Mouse (Mus musculus): ENCODE results near the gene Rom1. TPM values are rescaled to one million over a fixed set of nuclear protein-coding genes. Genes with fewer than 3 reads are reported as not detected.

The Rom1 gene
- total and polyA plus RNA-seq, 2 experiments from 2014 or later = 2.7 to 6.3 TPM

DNA sequence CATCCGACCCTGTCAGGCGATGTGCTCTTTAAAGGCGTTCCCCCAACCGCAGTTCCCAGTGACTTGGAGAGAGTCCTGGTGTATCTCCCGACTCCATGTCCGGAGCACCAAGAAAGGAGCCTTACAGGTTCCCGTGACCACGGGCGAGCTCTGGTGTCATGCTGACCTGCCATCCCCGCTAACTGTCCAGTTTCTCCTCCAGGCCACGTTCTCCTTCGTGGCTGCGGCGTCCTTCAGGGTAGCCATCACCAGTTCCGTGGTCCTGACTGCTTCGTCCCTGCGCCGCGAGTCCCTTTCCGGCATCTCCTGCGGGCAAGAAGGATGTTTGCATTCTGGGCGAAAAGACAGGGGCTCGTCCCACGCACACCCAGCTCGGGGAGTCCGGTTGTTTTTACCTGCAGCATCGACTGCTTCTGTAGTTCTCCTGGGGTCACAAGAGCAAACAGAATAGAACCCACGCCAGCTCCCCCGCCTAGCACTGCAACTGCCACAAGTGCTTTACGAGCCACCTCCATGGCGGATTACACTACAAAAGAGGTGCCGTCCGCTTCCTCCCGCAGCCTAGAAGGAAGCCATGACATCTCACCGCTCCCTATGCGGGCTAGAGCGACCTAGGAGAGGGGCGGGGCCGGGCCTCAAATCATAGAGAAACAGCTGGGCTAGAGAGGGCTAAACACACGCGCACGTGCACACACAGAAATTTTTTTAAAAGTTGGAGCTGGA lies 48.7 kb downstream of the Rom1 start, which contains the start of gene Uqcc3:
TSS of gene Uqcc3 (minus strand) at position 613 of the 723 bp plus-strand sequence.
- WGBS = under 1% methylated on average over 42 of the region's 42 CpGs
- peak; percentile 96 for ATAC-seq (ENCODE audit: low FRiP score)

More for the DNA sequence above, 48.7 kb downstream of the Rom1 start, which contains the start of gene Uqcc3:
- H3K36me3 ChIP-seq (ENCODE audit: insufficient read depth, low read length) = peaks cover 8% of the 10 kb centered on the region; the same call in 1 of the 2 replicates
- H3K27ac ChIP-seq (ENCODE audit: low read depth, low read length) = peak within 1 kb of the TSS; percentile 83
- peak; percentile 94 for DNase-seq (ENCODE audit: low spot score)
- no peaks in the 10 kb centered on the region for H3K4me1 ChIP-seq (ENCODE audit: insufficient read depth, low read length)
- peak within 1 kb of the TSS; percentile 67 for H3K4me3 ChIP-seq (ENCODE audit: low read depth, low read length)
- peak within 1 kb of the TSS; percentile 79 for H3K9ac ChIP-seq (replicated peaks; ENCODE audit: low read length, poor library complexity, severe bottlenecking)
- H3K4me2 ChIP-seq (ENCODE audit: low read depth, low read length, poor library complexity, severe bottlenecking) = peak within 1 kb of the TSS; percentile 74
- no peak for TF ChIP-seq CTCF (IDR thresholded peaks at IDR 0.05)
- H3K9me3 ChIP-seq (ENCODE audit: low read length) = no peaks in the 10 kb centered on the region
- H3K27me3 ChIP-seq (ENCODE audit: insufficient read depth, low read length) = no peaks in the 10 kb centered on the region

Small RNAs within 50 kb of the gene (microRNA-seq; reads per million reads assigned to microRNA genes)
- not detected for gene Mir5136 (ENCODE audit: borderline number of aligned reads)

Other genes with a start within 250 kb of the Rom1 start
Only the 30 nearest of the 32 such genes appear.
- 50.9 and 65.7 TPM in 2 replicates for gene Wdr74, start 193.5 kb downstream of the Rom1 start, total RNA-seq (2014; rRNA removed)
- 85.9 and 88.2 TPM in 2 replicates for gene Wdr74, start 193.5 kb downstream of the Rom1 start, polyA plus RNA-seq (2015; fragmentation: Nextera tagmentation; extraction: Ambion mirVana)
- not detected in 2 replicates for gene 1700092M07Rik, start 188.6 kb downstream of the Rom1 start, total RNA-seq (2014; rRNA removed)
- gene 1700092M07Rik, start 188.6 kb downstream of the Rom1 start, polyA plus RNA-seq (2015; fragmentation: Nextera tagmentation; extraction: Ambion mirVana) = 0.64 TPM in 1 of 2 replicates, not detected in the other
- gene Stx5a, start 187.9 kb downstream of the Rom1 start, total RNA-seq (2014; rRNA removed) = 112 and 147 TPM in 2 replicates
- gene Stx5a, start 187.9 kb downstream of the Rom1 start, polyA plus RNA-seq (2015; fragmentation: Nextera tagmentation; extraction: Ambion mirVana) = 104 and 106 TPM in 2 replicates
- gene Nxf1, start 172.3 kb downstream of the Rom1 start, total RNA-seq (2014; rRNA removed) = 67.4 and 75.6 TPM in 2 replicates
- 90.0 and 92.8 TPM in 2 replicates for gene Nxf1, start 172.3 kb downstream of the Rom1 start, polyA plus RNA-seq (2015; fragmentation: Nextera tagmentation; extraction: Ambion mirVana)
- 210 and 320 TPM in 2 replicates for gene Tmem223, start 158.4 kb downstream of the Rom1 start, total RNA-seq (2014; rRNA removed)
- gene Tmem223, start 158.4 kb downstream of the Rom1 start, polyA plus RNA-seq (2015; fragmentation: Nextera tagmentation; extraction: Ambion mirVana) = 202 and 230 TPM in 2 replicates
- 20.4 and 27.3 TPM in 2 replicates for gene Tmem179b, start 154.9 kb downstream of the Rom1 start, total RNA-seq (2014; rRNA removed)
- 19.1 and 21.1 TPM in 2 replicates for gene Tmem179b, start 154.9 kb downstream of the Rom1 start, polyA plus RNA-seq (2015; fragmentation: Nextera tagmentation; extraction: Ambion mirVana)
- gene Taf6l, start 142.9 kb downstream of the Rom1 start, total RNA-seq (2014; rRNA removed) = 32.5 and 38.7 TPM in 2 replicates
- 25.2 and 26.4 TPM in 2 replicates for gene Taf6l, start 142.9 kb downstream of the Rom1 start, polyA plus RNA-seq (2015; fragmentation: Nextera tagmentation; extraction: Ambion mirVana)
- 67.2 and 67.5 TPM in 2 replicates for gene Polr2g, start 130.8 kb downstream of the Rom1 start, total RNA-seq (2014; rRNA removed)
- 163 and 171 TPM in 2 replicates for gene Polr2g, start 130.8 kb downstream of the Rom1 start, polyA plus RNA-seq (2015; fragmentation: Nextera tagmentation; extraction: Ambion mirVana)
- 6.0 and 6.2 TPM in 2 replicates for gene Zbtb3, start 126.8 kb downstream of the Rom1 start, total RNA-seq (2014; rRNA removed)
- 3.2 and 4.5 TPM in 2 replicates for gene Zbtb3, start 126.8 kb downstream of the Rom1 start, polyA plus RNA-seq (2015; fragmentation: Nextera tagmentation; extraction: Ambion mirVana)
- gene Ttc9c, start 110.0 kb downstream of the Rom1 start, total RNA-seq (2014; rRNA removed) = 63.0 and 63.8 TPM in 2 replicates
- gene Ttc9c, start 110.0 kb downstream of the Rom1 start, polyA plus RNA-seq (2015; fragmentation: Nextera tagmentation; extraction: Ambion mirVana) = 38.8 and 45.3 TPM in 2 replicates
- gene Hnrnpul2, start 109.3 kb downstream of the Rom1 start, total RNA-seq (2014; rRNA removed) = 25.9 and 36.2 TPM in 2 replicates
- gene Hnrnpul2, start 109.3 kb downstream of the Rom1 start, polyA plus RNA-seq (2015; fragmentation: Nextera tagmentation; extraction: Ambion mirVana) = 4.6 and 5.5 TPM in 2 replicates
- gene AC129217.1, start 99.6 kb downstream of the Rom1 start, total RNA-seq (2014; rRNA removed) = 5.6 and 12.7 TPM in 2 replicates
- not detected in 2 replicates for gene AC129217.1, start 99.6 kb downstream of the Rom1 start, polyA plus RNA-seq (2015; fragmentation: Nextera tagmentation; extraction: Ambion mirVana)
- 112 and 121 TPM in 2 replicates for gene Bscl2, start 91.9 kb downstream of the Rom1 start, total RNA-seq (2014; rRNA removed)
- 101 and 108 TPM in 2 replicates for gene Bscl2, start 91.9 kb downstream of the Rom1 start, polyA plus RNA-seq (2015; fragmentation: Nextera tagmentation; extraction: Ambion mirVana)
- 103 and 119 TPM in 2 replicates for gene Gng3, start 90.2 kb downstream of the Rom1 start, total RNA-seq (2014; rRNA removed)
- gene Gng3, start 90.2 kb downstream of the Rom1 start, polyA plus RNA-seq (2015; fragmentation: Nextera tagmentation; extraction: Ambion mirVana) = 746 and 809 TPM in 2 replicates
- 2.7 and 3.5 TPM in 2 replicates for gene Lrrn4cl, start 78.6 kb downstream of the Rom1 start, total RNA-seq (2014; rRNA removed)
- gene Lrrn4cl, start 78.6 kb downstream of the Rom1 start, polyA plus RNA-seq (2015; fragmentation: Nextera tagmentation; extraction: Ambion mirVana) = 2.0 and 2.1 TPM in 2 replicates
- gene Ubxn1, start 57.9 kb downstream of the Rom1 start, total RNA-seq (2014; rRNA removed) = 73.5 and 73.8 TPM in 2 replicates
- 142 and 143 TPM in 2 replicates for gene Ubxn1, start 57.9 kb downstream of the Rom1 start, polyA plus RNA-seq (2015; fragmentation: Nextera tagmentation; extraction: Ambion mirVana)
- 22.6 and 26.5 TPM in 2 replicates for gene Uqcc3, start 48.4 kb downstream of the Rom1 start, total RNA-seq (2014; rRNA removed)
- gene Uqcc3, start 48.4 kb downstream of the Rom1 start, polyA plus RNA-seq (2015; fragmentation: Nextera tagmentation; extraction: Ambion mirVana) = 64.2 and 65.0 TPM in 2 replicates
- 4.2 and 6.6 TPM in 2 replicates for gene Lbhd1, start 45.6 kb downstream of the Rom1 start, total RNA-seq (2014; rRNA removed)
- gene Lbhd1, start 45.6 kb downstream of the Rom1 start, polyA plus RNA-seq (2015; fragmentation: Nextera tagmentation; extraction: Ambion mirVana) = 17.7 and 20.6 TPM in 2 replicates
- not detected in 2 replicates for gene Gm49403, start 45.4 kb downstream of the Rom1 start, total RNA-seq (2014; rRNA removed)
- gene Gm49403, start 45.4 kb downstream of the Rom1 start, polyA plus RNA-seq (2015; fragmentation: Nextera tagmentation; extraction: Ambion mirVana) = not detected in 2 replicates
- gene 1810009A15Rik, start 40.5 kb downstream of the Rom1 start, total RNA-seq (2014; rRNA removed) = 17.8 and 23.7 TPM in 2 replicates
- 29.2 and 32.9 TPM in 2 replicates for gene 1810009A15Rik, start 40.5 kb downstream of the Rom1 start, polyA plus RNA-seq (2015; fragmentation: Nextera tagmentation; extraction: Ambion mirVana)
- gene Gm49416, start 40.4 kb downstream of the Rom1 start, total RNA-seq (2014; rRNA removed) = 3.8 TPM in 1 of 2 replicates, not detected in the other
- not detected in 2 replicates for gene Gm49416, start 40.4 kb downstream of the Rom1 start, polyA plus RNA-seq (2015; fragmentation: Nextera tagmentation; extraction: Ambion mirVana)
- gene Ints5, start 36.4 kb downstream of the Rom1 start, total RNA-seq (2014; rRNA removed) = 30.3 and 37.8 TPM in 2 replicates
- gene Ints5, start 36.4 kb downstream of the Rom1 start, polyA plus RNA-seq (2015; fragmentation: Nextera tagmentation; extraction: Ambion mirVana) = 20.2 and 21.8 TPM in 2 replicates
- gene Ganab, start 31.3 kb downstream of the Rom1 start, total RNA-seq (2014; rRNA removed) = 86.9 and 88.5 TPM in 2 replicates
- gene Ganab, start 31.3 kb downstream of the Rom1 start, polyA plus RNA-seq (2015; fragmentation: Nextera tagmentation; extraction: Ambion mirVana) = 49.4 and 49.8 TPM in 2 replicates
- 111 TPM in 2 replicates for gene B3gat3, start 9.0 kb downstream of the Rom1 start, total RNA-seq (2014; rRNA removed)
- 95.5 and 99.7 TPM in 2 replicates for gene B3gat3, start 9.0 kb downstream of the Rom1 start, polyA plus RNA-seq (2015; fragmentation: Nextera tagmentation; extraction: Ambion mirVana)
- 6.3 and 9.3 TPM in 2 replicates for gene Eml3, start 196 bp upstream of the Rom1 start, total RNA-seq (2014; rRNA removed)
- gene Eml3, start 196 bp upstream of the Rom1 start, polyA plus RNA-seq (2015; fragmentation: Nextera tagmentation; extraction: Ambion mirVana) = 8.7 and 9.0 TPM in 2 replicates
- 64.3 and 65.6 TPM in 2 replicates for gene Mta2, start 12.5 kb upstream of the Rom1 start, total RNA-seq (2014; rRNA removed)
- 73.6 and 77.9 TPM in 2 replicates for gene Mta2, start 12.5 kb upstream of the Rom1 start, polyA plus RNA-seq (2015; fragmentation: Nextera tagmentation; extraction: Ambion mirVana)
- gene Tut1, start 24.5 kb upstream of the Rom1 start, total RNA-seq (2014; rRNA removed) = 18.1 and 19.0 TPM in 2 replicates
- 15.1 and 18.4 TPM in 2 replicates for gene Tut1, start 24.5 kb upstream of the Rom1 start, polyA plus RNA-seq (2015; fragmentation: Nextera tagmentation; extraction: Ambion mirVana)
- gene Eef1g, start 37.7 kb upstream of the Rom1 start, total RNA-seq (2014; rRNA removed) = 496 and 583 TPM in 2 replicates
- gene Eef1g, start 37.7 kb upstream of the Rom1 start, polyA plus RNA-seq (2015; fragmentation: Nextera tagmentation; extraction: Ambion mirVana) = 258 and 265 TPM in 2 replicates
- 13.0 and 19.2 TPM in 2 replicates for gene Ahnak, start 59.9 kb upstream of the Rom1 start, total RNA-seq (2014; rRNA removed)
- gene Ahnak, start 59.9 kb upstream of the Rom1 start, polyA plus RNA-seq (2015; fragmentation: Nextera tagmentation; extraction: Ambion mirVana) = 4.4 and 5.7 TPM in 2 replicates
- not detected in 2 replicates for gene Scgb1a1, start 158.6 kb upstream of the Rom1 start, total RNA-seq (2014; rRNA removed)
- not detected in 2 replicates for gene Scgb1a1, start 158.6 kb upstream of the Rom1 start, polyA plus RNA-seq (2015; fragmentation: Nextera tagmentation; extraction: Ambion mirVana)